Mouse (Mus musculus) ES-Bruce4 (cell line): ENCODE data around the gene Brca2. TPM values are rescaled to one million over a fixed set of nuclear protein-coding genes. Genes with fewer than 3 reads are reported as not detected.

Source experiments
- H3K27ac ChIP-seq: 2 replicates; pipeline ENCODE4 v1.5.1; 2012; ENCODE audit warnings: low read length, inconsistent platforms; ENCODE audit not compliant: insufficient read depth
- H3K27me3 ChIP-seq: 2 replicates; pipeline ENCODE4 v1.6.1; 2012; ENCODE audit warnings: mild to moderate bottlenecking, low read length, inconsistent platforms; ENCODE audit not compliant: control insufficient read depth, poor library complexity, insufficient read depth, severe bottlenecking
- H3K36me3 ChIP-seq: 2 replicates; pipeline ENCODE4 v1.6.1; 2012; ENCODE audit warnings: inconsistent platforms, mild to moderate bottlenecking, low read length, moderate library complexity; ENCODE audit not compliant: control insufficient read depth, poor library complexity, insufficient read depth, severe bottlenecking
- H3K4me1 ChIP-seq: one replicate; pipeline ENCODE4 v1.8.1; 2011; ENCODE audit warnings: low read length; ENCODE audit not compliant: control insufficient read depth, insufficient read depth
- H3K4me3 ChIP-seq: 2 replicates; pipeline ENCODE4 v1.5.1; 2011; ENCODE audit warnings: low read depth, mild to moderate bottlenecking, low read length
- H3K9ac ChIP-seq: 2 replicates; pipeline ENCODE4 v1.6.1; 2012; ENCODE audit warnings: low read depth, mild to moderate bottlenecking, inconsistent platforms; ENCODE audit not compliant: poor library complexity, severe bottlenecking
- H3K9me3 ChIP-seq: replicated peaks from 2 replicates; pipeline ENCODE4 v1.6.1; 2012; ENCODE audit warnings: mild to moderate bottlenecking, low read length, inconsistent platforms; ENCODE audit not compliant: control insufficient read depth, poor library complexity, insufficient read depth, severe bottlenecking
- CTCF ChIP-seq: IDR thresholded peaks from one replicate; pipeline ENCODE4 v1.8.1; 2011; ENCODE audit warnings: low read depth, low read length
- EP300 ChIP-seq: IDR thresholded peaks from 2 replicates; pipeline ENCODE4 v1.6.1; 2011; ENCODE audit warnings: low read depth, low read length; ENCODE audit not compliant: insufficient read depth
- POLR2A ChIP-seq: IDR thresholded peaks from one replicate; pipeline ENCODE4 v1.8.1; 2011; ENCODE audit warnings: low read length; ENCODE audit not compliant: insufficient read depth
- polyA plus RNA-seq: library from polyadenylated mRNA; stranded (reverse); fragments of >200 nt; gene quantifications from 2 replicates; pipeline ENCODE4 v1.2.4, GENCODE M21; 2011; ENCODE audit warnings: low read depth; ENCODE audit not compliant: missing spikeins, insufficient read depth, insufficient read length

The Brca2 gene
- polyA plus RNA-seq, 1 experiment, result 58.8 TPM

DNA sequence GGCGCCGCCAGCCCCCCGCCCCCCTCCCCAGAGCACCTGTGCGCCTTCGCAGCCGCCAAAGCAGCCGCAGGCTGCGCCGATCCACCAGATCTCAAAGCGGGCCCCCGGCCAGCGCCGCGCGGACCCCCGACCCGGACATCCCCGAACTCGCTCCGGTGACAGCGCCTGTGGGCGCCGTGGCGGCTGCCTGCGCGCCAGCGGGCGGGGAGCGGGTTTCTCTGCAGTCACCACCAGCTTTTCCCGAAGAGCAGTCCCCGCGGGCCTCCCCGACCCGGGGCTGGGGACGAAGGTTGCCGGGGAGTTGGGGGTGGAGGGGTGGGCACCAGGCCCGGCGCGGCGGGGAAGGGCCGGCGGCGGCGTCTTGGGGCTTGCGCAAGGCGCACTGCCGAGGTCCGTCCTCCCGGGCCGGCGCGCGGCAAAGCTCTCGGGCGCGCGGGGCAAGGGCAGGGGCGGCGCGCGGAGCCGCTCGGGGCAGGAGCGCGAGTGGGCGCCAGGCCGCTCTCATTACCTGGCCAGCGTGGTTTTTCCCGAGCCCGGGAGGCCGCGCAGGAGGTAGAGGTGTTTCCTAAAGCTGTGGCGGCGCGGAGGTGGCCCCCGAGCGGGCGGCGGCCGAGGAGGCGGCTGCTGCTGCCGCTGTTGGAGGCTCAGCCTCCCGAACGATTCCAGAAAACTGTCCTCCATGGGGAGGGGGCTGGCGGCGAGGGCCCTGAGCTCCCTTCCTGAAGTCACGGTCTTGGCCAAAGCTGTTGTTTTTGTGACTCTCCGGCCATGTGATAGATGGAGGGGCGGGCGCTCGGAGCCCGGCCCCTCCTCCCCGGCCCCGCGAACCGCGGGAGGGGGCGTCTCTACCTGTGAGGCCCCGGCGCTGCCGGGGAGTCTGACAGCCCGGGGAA, 71.6 kb downstream of the Brca2 start:
- Histone ChIP-seq H3K4me3 (peak overlapping the region; percentile 70), H3K27me3 (no peaks in the 10 kb centered on the region), H3K4me1 (peaks cover 2% of the 10 kb centered on the region), H3K36me3 (no peaks in the 10 kb centered on the region), H3K9ac (peak overlapping the region; percentile 89), H3K9me3 (no peaks in the 10 kb centered on the region), H3K27ac (no peak overlapping the region)
- TF ChIP-seq CTCF (no peak), EP300 (no peak), POLR2A (no peak)

DNA sequence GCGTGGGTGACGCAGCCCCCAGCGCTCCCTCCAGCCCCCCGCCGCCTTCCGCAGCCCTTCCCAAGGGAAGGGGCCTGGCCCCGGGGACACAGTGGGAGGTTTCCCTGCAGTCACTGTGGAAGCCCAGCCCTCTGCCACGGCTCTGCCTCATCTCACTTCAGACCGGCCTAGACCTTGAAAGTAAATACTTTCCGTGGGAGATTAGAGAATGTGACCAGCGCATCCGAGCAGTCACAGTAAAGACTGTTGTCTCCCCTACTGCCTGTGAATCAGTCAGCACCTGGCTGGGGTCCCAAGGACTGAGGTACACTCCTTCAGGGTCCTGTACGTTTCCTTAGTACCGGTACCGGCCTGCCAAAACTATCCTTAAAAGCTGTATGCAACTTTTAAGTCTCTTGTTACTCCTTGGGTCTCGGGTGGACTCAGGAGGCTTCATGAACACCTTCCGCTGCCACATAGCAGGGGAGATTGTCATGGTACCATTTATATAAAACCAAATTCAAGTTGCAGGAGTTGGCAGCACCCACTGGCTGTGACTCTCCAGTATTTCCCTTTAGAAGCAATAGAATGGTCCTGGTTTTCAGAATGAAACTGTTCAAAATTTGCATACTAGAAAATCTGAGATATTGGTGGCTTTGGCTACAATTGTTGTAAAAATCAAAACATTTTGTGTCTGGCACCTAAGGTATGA, 72.4 kb downstream of the Brca2 start:
- no peaks in the 10 kb centered on the region for H3K27me3 ChIP-seq
- no peak for TF ChIP-seq EP300
- no peak for TF ChIP-seq POLR2A
- TF ChIP-seq CTCF, result no peak
- H3K9me3 ChIP-seq, result no peaks in the 10 kb centered on the region
- no peak overlapping the region for H3K27ac ChIP-seq
- H3K4me1 ChIP-seq, result peaks cover 2% of the 10 kb centered on the region
- peak overlapping the region; percentile 70 for H3K4me3 ChIP-seq
- no peaks in the 10 kb centered on the region for H3K36me3 ChIP-seq
- peak overlapping the region; percentile 89 for H3K9ac ChIP-seq

DNA sequence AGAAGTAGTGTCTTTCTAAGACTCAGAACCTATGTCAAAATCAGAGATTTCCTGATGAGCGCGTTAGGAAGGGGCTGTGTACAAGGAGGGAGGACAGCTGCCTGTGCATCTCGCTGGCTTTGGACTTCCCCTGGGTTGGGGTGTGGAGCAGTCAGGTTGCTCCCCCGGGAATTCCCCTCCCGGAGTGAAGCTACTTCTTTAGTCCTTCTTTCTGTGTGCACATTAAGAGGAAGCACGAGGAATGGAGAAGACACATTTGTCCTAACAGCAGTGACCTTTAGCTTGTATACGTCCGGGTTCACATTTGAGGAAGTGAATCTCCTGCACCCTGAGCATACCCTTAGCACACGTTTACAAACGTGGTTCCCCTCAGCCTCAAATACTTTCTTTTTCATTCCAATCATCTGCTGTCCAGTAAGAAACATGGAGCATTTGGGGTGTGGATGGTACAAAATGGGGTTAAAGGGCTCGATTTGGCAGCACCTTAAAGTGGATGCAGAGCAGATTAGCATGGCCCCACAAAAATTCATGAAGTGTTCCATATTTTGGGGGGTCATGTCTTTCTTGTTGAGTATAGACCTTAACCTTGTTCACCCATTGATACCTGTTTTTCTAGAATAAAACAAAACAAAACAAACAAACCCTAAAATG, 73.1 kb downstream of the Brca2 start:
- no peak overlapping the region for H3K4me3 ChIP-seq
- no peak overlapping the region for H3K27ac ChIP-seq
- H3K9ac ChIP-seq, result no peak overlapping the region
- H3K27me3 ChIP-seq, result no peaks in the 10 kb centered on the region
- H3K36me3 ChIP-seq, result no peaks in the 10 kb centered on the region
- no peaks in the 10 kb centered on the region for H3K9me3 ChIP-seq
- peaks cover 2% of the 10 kb centered on the region for H3K4me1 ChIP-seq
- TF ChIP-seq CTCF (no peak), POLR2A (no peak), EP300 (no peak)

DNA sequence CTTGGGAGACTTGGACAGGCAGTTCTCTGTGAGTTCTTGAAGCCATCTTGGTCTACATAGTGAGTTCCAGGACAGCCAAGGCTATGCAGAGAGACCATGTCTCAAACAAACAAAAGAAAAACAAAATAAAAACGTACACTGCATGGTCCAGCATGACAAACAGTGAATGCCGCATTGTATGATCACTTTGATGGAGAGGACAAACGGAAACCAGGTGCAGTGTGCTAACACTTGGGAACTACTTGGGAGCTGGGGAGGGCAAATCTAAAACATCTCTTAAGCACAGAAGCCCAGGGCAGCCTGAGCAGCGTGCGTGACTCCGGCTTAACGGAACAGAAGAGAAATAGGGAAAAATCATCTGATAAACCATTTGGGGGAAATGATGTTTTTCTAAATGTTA, 74.7 kb downstream of the Brca2 start, which contains the start of gene N4bp2l1:
N4bp2l1 (minus strand) TSS at position 101 of the 400 bp plus-strand sequence.
- H3K27me3 ChIP-seq, result no peaks in the 10 kb centered on the region
- H3K4me3 ChIP-seq, result no peak within 1 kb of the TSS
- TF ChIP-seq EP300, result no peak
- TF ChIP-seq CTCF, result no peak
- no peak for TF ChIP-seq POLR2A
- peaks cover 2% of the 10 kb centered on the region for H3K4me1 ChIP-seq
- no peak within 1 kb of the TSS for H3K27ac ChIP-seq
- H3K9me3 ChIP-seq, result no peaks in the 10 kb centered on the region
- H3K36me3 ChIP-seq, result no peaks in the 10 kb centered on the region
- no peak within 1 kb of the TSS for H3K9ac ChIP-seq

DNA sequence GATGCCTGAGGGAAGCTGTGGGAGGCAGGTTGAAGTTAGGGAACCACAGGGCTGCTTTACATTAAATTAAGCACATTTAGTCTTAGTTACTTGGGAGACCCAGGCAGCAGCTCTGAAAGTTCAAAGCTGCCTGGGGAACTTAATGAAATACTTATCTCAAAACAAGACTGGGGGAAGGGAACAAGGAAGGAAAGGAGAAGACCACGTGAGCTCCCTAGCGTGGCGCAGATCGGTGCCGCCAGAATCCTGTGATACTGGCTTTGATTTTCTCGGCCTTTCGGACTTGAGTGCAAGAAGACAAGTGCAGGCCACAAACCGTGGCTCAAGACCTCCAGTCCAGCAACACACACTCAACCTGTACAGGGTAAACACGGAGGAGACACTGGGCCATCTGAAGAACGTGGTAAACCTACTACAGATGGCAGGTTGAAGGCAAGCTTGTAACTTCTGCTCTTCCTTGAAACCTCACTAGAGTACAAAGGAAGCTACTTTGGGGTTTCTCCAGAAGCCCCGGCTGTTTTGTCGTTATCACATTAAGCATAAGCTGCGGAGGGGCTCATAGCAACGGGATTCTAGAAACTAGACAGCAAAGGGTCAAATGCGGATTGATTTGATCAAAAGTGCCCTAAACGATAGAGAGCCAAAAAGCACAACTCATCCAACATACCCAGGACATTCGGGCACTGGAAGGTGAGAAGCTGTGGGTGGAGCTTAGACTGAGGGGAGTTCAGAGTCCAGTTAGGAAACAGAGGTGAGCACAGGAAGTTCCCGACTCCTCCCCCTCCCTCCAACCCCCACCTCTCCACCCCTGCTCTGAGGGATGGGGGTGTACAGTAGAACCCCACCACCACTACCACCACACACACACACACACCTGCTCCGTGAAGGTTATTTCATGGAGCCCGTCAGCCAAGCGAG, 76.0 kb downstream of the Brca2 start:
- Histone ChIP-seq H3K4me3 (no peak overlapping the region), H3K9me3 (no peaks in the 10 kb centered on the region), H3K36me3 (no peaks in the 10 kb centered on the region), H3K27me3 (no peaks in the 10 kb centered on the region), H3K27ac (no peak overlapping the region), H3K4me1 (peaks cover 2% of the 10 kb centered on the region), H3K9ac (no peak overlapping the region)
- TF ChIP-seq CTCF (no peak), POLR2A (no peak), EP300 (no peak)
